Mouse (Mus musculus): ENCODE data around the gene Snx25.
"Not testable (repeated sequence)": the region's sequence is repeated elsewhere in the genome, so short reads cannot be mapped to it uniquely, and the experiment has no call there.

Gene Snx25

DNA sequence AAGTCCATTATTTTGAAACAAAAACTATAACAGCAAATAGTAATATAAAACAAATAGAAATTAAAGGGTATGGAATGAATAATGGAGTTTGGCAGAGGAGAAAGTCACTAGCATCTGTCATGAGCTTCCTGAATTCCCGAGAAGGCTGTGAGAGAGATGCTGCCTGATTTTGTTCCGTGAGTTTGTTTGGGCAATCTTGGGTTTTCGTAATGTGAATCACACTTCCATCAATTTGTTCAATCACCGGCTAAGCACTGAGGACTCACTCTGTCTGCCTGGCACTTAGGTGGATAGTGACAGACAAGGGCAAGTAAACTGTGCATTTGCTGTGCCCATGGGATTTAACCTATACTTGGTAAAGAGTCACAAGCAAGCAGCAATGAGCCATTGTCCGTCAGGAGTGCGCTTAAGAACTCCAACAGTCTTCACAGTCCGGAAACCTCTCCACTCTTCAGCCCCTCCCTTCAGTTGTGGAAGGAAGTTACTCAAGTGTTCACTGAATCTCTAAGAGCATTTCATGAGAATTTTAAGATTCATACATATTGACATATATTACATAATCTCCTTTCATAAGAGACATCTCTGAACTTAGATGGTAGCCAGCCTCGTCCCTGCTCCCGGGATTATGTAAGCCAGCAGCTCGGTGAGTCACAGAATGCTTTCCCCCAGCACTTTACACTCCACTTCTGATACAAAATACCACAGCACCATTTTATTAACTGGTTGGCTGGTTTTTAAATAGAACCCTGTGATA lies 13.9 kb downstream of the Snx25 start:
- no peak for DNase-seq (ENCODE audit: low read depth, low spot score)

DNA sequence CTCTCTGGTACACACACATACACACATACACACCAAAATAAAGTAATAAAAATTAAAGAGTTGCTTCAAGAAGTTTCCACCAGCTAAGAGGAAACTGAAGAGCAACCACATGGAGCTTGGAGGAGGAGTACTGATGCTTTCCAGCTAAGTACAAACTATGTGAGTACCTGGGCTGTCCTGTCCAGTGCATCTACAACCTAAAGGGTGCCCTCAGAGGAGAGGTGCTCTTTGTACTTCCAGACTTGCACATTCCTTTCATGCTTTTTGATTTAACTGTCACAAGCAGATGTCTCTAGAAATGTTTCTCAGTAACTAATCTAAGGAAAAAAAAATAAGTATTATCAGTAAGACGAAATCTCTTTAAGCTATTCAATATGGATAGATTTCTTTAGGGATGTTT lies 14.6 kb downstream of the Snx25 start:
- no peak for DNase-seq (ENCODE audit: low read depth, low spot score)

DNA sequence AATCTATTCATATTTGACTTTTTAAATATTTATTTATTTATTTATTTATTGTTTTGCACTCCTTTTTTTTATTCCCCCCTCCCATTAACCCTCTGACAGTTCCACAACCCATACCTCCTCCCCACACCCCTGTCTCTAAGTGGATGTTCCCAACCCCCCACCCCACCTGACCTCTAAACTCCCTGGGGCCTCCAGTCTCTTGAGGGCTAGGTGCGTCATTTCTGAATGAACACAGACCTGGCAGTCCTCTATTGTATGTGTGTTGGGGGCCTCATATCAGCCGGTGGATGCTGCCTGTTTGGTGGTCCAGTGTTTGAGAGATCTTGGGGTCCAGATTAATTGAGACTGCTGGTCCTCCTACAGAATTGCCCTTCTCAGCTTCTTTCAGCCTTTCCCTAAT lies 16.4 kb downstream of the Snx25 start:
- DNase-seq (ENCODE audit: low read depth, low spot score) = not testable (repeated sequence)

DNA sequence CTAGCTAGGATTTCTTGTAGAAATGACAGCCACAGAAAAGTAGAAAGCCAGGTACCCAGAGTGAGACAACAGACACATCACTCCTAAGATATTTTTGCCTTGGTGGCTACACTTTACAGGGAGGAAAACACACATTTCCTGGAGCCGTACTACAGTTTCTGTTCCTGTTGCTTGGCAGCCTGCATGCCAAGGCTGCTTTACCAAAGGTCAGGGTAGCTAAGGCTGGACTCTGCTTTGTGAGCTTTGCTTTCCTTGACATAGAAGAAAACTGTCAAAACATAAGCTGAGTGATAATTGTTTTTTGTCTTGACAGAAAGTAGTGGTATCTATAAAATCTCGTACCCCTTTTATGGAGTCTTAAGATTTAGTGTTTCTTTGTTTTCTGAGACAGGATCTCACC lies 21.5 kb downstream of the Snx25 start:
- no peak for DNase-seq (ENCODE audit: low read depth, low spot score)

DNA sequence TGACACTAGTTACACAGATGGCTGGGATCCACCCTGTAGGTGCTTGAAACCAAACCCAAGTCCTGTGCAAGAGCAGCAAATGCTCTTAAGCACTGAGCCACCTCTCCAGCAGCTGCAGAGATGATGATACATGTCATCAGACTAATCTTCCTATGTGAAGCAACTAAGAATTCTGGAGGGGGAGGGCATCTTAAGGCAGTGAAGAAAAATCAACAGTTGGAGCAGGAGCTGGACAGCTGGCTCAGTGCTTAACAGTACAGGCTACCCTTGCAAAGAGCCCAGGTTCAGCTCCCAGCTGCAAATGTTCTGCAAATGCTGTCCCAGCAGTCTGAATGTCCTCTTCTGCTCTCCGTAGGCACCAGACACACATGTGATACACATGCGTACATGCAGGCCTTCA lies 29.5 kb downstream of the Snx25 start:
- no peak for DNase-seq (ENCODE audit: low read depth, low spot score)

DNA sequence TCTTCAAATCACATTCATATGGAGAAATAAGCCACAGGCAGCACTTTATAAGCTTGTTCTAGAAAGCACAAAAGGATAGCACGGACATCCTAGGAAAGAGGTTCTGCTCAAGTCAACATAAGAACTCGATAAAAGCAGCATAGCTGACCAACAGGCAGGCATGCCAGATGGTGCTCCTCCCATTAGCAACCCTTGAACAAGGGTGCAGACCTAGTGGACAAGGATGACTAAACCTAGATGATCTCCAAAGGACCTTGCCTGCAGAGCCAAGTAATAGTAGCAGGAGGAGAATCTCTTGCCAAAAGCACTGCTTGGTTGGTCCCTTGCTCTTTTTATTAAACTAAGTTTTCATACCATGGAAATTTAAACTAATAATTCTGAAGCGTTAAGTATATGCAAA lies 32.8 kb downstream of the Snx25 start:
- no peak for DNase-seq (ENCODE audit: low read depth, low spot score)

DNA sequence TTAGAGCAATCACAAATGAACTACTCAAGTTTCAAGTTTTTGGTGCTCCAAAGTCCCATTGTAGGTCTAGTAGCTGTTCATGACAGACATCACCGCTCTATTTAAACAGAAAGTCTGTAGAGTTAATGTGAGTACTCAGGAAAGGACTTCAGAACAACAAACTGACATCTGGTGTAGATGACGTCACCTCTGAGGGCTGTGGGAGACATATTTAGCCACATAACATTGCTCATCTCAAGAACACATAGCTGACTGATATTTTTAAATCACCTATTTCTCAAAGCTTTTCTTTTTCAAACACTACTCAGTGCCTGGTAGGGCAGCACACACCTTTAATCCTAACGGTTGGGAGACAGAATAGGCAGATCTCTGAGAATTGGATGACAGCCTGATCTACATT lies 34.8 kb downstream of the Snx25 start:
- DNase-seq (ENCODE audit: low read depth, low spot score) = no peak

DNA sequence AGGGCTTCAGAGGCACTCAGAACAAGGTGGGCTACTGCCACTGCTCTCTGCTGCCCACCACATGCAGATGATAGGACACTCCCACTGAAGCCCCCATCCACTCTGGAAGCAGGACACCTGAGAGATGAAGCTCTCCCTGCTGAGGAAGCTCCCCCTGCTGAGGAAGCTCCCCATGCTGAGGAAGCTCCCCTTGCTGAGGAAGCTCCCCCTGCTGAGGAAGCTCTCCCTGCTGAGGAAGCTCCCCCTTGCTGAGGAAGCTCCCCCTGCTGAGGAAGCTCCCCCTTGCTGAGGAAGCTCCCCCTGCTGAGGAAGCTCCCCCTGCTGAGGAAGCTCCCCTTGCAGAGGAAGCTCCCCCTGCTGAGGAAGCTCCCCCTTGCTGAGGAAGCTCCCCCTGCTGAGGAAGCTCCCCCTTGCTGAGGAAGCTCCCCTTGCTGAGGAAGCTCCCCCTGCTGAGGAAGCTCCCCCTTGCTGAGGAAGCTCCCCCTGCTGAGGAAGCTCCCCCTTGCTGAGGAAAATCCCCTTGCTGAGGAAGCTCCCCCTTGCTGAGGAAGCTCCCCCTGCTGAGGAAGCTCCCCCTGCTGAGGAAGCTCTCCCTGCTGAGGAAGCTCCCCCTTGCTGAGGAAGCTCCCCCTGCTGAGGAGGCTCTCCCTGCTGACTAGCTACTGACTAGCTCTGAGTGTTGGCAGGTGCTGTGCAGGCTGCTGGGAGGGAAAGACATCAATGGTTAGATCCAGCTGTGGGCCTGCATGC lies 38.4 kb downstream of the Snx25 start:
- DNase-seq (ENCODE audit: low read depth, low spot score) = not testable (repeated sequence)

DNA sequence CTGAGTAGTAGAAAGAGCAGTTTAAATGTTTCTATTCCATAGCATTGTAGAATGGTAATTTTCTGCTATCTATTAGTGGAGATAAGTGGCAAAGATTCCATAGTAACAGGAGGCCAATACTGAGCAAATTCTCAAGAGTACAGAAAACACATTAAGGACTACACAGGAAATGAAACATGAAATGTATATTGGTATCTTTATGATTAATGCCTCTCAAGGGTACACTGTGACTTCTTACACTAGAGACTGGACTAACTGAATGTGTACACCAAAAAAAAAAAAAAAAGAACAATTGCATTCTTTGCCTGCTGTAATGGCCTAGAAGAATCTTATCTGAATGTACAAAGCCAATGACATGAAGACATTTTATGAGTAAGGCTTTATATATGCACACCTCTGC lies 44.3 kb downstream of the Snx25 start:
- no peak for DNase-seq (ENCODE audit: low read depth, low spot score)

DNA sequence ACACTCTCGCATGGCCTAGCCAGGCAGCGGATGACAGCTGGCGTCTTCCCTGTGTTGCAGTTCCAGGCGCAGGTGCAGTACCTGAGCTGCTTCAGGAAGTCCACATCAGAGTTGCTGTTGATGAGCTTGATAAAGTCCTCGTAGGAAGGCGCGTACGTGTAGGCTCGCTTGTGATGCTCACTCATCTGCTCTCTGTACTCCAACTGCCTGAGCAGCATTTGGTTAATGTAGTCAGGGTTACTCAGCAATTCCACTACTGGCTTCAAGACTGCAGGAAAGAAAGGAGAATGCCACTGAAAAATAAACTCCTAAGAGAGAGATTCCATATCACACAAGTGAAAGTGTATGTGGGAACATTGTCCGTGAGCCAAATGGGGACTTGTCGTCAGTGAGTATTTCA lies 48.5 kb downstream of the Snx25 start:
- no peak for DNase-seq (ENCODE audit: low read depth, low spot score)

DNA sequence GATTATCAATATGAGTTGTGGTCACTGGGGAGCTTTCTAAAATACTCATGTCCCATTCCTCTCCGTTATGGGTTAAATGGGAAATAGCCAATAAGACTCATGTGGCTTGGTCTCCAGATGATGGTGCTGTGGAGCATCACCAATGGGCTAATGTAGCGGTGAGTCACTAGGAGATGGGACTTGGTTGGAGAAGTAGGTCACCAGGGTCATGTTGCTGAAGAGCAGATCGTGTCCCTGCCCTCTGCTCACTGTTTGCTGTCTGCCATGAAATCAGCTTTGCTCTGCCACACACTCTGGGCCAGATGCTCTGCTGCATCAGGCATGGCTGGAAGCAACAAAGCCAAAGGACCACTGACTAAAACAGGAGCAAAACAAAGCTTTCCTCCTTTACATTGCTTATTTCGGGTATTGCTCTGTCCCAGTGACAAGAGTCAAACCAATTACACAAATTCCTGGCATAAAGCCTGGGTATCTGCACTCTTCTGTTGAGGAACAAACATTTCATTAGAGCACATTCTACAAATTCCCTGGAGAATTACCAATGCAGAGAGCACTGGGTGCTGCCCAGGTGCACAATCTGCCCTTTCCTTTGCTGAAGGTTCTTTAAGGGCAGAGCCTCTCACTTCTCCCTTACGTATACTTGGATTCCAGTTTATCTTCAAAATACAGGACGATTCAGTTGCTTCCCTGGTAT lies 59.1 kb downstream of the Snx25 start:
- no peak for DNase-seq (ENCODE audit: low read depth, low spot score)

DNA sequence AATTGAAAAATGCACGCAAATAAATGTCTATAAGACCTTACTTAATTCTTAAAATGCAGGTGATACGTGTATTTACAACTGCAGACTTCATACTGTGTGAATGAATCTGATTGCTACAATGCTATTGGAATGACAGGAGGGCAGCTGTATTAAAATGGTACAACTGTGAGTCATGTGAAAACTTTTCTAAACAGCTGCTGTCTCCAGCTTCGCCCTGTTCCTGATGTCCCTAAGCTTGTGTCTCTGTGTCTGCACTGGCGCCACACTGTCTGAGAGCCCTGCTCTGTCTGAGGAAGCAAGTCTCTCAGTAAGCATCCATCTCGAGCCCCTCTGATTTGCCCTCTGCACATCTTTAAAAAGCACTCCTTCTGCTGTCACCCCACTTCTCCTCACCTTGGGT lies 68.8 kb downstream of the Snx25 start:
- DNase-seq (ENCODE audit: low read depth, low spot score) = no peak

DNA sequence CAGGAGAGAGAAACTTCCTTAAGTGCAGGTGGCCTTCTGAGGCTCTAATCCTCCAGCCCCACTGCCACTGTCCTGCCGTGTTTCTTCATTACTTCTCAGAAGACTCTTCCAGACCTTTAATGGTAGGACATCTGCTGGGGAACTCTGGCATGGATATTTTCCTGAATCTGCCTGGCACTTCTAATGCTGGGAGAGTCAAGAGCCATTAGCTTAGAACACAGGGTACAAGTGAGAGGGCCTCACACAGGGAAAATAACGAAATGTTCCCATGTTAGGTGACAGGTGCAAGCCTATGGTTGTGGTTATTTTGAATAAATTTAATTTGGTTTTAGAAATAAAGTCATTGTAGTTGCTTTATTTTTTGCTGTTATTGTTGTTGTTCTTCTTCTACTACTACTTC lies 70.9 kb downstream of the Snx25 start:
- no peak for DNase-seq (ENCODE audit: low read depth, low spot score)

DNA sequence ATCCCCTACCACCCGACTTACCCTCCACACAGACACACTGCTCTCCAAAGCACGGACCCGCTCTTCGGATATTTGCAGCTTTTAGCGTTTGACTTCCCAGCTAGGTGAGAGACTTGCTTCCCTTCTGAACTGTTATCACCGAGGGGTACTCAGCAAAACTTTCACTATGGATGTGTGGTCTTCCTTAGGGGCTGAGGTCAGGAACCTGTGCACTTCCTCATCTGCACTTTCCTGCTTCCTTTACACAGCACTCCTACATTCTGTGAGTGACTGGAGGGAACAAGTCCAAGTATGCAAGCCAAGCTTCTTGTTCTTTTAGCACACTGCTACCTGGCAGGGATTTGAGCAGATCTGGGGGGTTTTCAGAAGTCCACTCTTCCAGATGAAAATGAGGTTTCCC lies 73.1 kb downstream of the Snx25 start:
- DNase-seq (ENCODE audit: low read depth, low spot score) = no peak

DNA sequence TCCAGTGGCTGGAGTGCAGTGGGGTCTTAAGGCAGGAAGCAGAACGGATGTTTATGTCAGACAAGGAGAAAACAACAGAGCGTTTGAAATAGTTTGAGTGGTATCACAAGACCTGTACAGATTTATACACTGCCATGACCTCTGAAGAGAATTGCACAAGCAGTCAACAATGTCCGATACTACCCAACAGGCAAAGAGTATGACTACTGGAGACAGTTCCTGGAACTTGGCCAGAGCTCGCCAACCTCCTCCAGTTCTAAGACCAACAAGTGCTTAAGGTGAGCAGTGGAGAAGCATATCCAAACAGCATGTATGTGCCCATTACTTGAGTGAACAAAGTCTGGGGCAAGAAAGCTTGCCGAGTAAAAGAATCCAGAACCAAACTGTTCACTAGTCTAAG lies 76.7 kb downstream of the Snx25 start:
- DNase-seq (ENCODE audit: low read depth, low spot score) = no peak

DNA sequence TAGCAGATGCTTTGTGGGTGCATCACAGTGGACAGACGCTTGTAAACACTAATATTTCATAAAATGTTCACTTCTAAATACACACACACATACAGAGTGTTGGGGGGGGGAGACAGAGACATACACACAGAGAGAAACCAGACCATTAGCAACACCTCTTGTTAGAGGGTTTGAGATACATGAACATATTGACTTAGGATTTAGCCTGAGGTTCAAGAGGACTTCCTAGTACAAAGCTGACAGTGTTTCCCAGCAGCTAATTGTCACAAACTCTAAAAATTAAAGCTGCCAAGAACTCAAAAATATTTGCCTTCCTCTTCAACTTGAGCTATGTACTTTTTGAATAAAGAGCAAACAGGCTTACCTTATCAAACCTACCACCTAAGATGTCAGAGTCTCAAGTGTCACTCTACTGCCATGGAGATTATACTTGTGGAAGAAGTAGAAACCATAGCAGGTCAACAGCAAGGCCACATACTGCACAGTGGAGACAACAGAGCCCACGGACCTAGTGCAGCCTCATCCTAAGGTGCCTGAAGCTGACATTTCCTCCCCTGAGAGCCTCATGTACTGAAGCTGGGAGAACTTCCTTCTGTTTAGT lies 78.3 kb downstream of the Snx25 start:
- no peak for DNase-seq (ENCODE audit: low read depth, low spot score)

DNA sequence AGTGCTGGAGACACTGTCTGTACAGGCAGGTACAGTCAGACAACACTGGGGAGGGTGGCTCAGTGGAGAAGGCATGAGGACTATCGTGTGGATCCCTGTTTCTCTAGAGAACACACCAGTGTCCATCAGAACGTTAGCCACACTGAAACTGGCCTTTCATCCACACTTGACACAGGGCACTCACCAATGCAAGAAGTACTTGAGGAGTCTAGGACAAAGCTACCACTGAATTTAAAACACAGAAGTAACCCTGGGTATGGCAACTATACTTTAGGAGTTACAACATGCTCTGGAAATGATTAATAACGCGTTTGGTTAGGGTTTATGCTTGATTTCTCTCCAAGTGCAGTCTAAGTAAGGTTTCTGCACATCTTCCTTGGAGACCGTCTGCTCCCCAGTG lies 79.2 kb downstream of the Snx25 start:
- no peak for DNase-seq (ENCODE audit: low read depth, low spot score)

DNA sequence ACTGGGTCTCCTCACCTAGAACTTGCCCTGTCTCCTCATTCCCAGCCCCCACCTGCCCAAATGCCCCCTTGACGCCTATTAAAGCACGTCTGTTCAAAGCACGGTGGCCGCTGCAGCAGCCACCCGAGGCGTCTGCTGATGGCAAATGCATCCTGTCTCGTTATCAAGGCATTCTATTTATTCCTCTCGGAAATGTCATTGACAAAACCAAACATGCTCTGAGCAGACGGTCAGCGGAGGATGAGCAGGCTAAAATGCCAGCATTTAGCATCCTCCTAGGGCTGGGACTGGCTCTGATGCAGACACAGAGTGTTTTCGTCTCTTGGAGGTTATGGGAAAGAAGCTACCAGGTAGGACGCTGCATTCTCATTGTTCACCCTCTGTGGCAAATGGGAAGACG lies 111.7 kb downstream of the Snx25 start:
- DNase-seq (ENCODE audit: low read depth, low spot score) = no peak

DNA sequence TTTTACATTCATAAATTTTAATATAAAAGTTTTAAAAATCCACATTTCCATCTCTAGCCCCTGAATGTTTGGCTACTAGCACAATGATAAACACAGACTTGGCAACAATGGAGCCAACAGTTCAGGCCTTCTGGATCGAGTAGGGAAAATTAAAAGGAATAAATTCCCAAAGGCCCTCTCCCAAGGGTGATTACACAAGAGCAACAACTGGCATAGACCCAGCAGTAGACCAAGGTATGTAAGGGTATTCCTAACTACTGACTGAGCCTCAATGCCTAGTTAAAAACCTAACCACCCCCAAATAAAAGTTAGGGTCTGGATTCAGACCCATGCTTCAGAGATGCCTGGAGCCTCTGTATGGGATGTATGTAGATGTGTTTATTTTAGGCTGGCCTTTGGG lies 112.3 kb downstream of the Snx25 start:
- no peak for DNase-seq (ENCODE audit: low read depth, low spot score)

DNA sequence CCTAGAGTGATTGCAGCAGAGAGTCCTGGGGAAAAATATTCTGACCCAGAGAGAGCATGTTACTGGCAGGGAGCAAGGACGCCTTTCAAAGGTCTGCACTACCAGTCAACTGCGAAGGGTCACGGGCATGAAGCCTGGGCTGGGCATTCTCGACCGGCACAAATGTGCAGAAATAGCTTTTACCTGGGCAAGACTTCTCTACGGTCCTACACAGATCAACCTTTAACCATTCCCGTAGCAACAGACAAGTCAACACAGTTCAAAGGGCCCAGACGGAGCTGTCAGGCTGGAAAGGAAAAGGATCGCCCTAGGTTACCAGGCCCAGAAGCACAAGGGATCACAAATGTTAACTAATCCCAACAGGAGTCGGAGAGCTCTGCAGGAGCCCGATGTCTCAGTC lies 115.7 kb downstream of the Snx25 start:
- DNase-seq (ENCODE audit: low read depth, low spot score) = no peak

DNA sequence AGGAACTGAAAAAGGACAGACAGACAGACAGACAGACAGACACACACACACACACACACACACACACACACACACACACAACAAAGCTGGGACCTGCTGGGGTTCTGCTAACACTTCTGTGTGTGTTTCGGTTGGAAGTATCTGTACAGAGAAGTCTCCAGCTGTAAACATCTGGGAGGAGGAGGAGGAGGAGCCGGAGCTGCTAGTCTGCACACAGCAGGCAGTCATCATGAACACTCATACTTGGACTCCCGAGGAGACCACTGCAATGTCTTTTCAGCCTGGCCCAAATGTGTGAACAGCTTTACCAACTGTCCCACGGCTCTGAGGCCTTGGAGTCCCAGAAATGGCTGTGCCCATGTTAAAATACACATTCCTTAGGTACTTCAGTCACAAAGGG lies 127.6 kb downstream of the Snx25 start:
- DNase-seq (ENCODE audit: low read depth, low spot score) = no peak

DNA sequence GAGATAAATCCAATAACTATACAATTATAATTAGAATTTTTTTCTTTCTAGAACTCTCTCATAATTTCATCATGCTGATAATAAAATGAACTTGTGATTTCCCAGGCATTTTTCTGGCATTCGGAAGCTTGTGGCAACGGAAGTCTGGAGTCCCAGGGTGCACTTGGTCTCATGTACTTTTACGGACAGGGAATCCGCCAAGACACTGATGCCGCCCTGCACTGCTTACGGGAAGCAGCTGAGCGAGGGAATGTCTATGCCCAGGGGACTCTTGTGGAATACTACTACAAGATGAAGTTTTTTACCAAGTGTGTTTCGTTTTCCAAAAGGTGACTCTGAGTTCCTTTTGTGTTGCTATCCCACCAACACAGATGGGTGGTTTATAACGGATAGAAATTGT lies 129.2 kb downstream of the Snx25 start:
- no peak for DNase-seq (ENCODE audit: low read depth, low spot score)
